In genomic region chr8:110082416-110083105, GRCm38 (mm10) we compare ENCODE assay signal across 26 mouse cellular contexts. TPM values are rescaled to one million over a fixed set of nuclear protein-coding genes. Genes with fewer than 3 reads are reported as not detected.
A peak's percentile ranks its signal among the peaks of the same experiment; 100 is the strongest.
DNase-seq lines count a peak whose midpoint lies in the region.
"Had no signal": no experiment of that assay in that cellular context is flagged by ENCODE, and none has a peak within 500 bp of the region (broad histone marks: within the 10 kb centered on the region; RNA-seq: fewer than 3 reads in every experiment).

No protein-coding gene starts in this region.

- DNase-seq in cerebellum, adult 9-11 months = peak; percentile 42
- no peak for DNase-seq in cerebellum, adult 11 months
- peak; percentile 19 for DNase-seq in embryo, embryonic 11 days
- no peak for DNase-seq in embryo, embryonic 9.5 days (ENCODE audit: extremely low spot score)
- peak; percentile 11 for DNase-seq in retina, postnatal 1 day
- DNase-seq in retina, embryonic 14.5 days (ENCODE audit: low spot score) = no peak
- peak; percentile 11 for DNase-seq in mesoderm, embryonic 11.5 days (ENCODE audit: low read depth, low spot score)
- DNase-seq in adrenal gland, adult 2 months = no peak
- DNase-seq: adrenal gland, postnatal 10 days; forebrain, postnatal 0 days; gastrocnemius, adult 2 months; gastrocnemius, postnatal 25 days; heart, postnatal 36 days; kidney, adult 2 months had no signal

RNA-seq across cellular contexts. Expression of gene Zfp612, which starts 3.0 kb away (rescaled TPM):
- total RNA-seq in adrenal gland, adult 2 months (2021) = 1 to 10 TPM; 7.4 to 8.9 TPM
- polyA plus RNA-seq in adrenal gland, adult 2 months (2012; rRNA removed) = 1.5 and 1.8 TPM in 2 replicates
- total RNA-seq: MEL had no signal
- polyA plus RNA-seq: C2C12 had no signal

RNA-seq across cellular contexts. Expression of gene Gm21964, which starts 18.4 kb away (rescaled TPM):
- not detected for total RNA-seq in adrenal gland, adult 2 months (2021)
- not detected in 2 replicates for polyA plus RNA-seq in adrenal gland, adult 2 months (2012; rRNA removed)
- total RNA-seq: adrenal gland, postnatal 10 days; adrenal gland, postnatal 4 days; forebrain, postnatal 0 days; gastrocnemius, adult 2 months; gastrocnemius, postnatal 25 days; granulocyte monocyte progenitor cell, adult 5-6 weeks; heart, postnatal 36 days; MEL had no signal
- polyA plus RNA-seq: C2C12; embryonic facial prominence, embryonic 14.5 days; forebrain, embryonic 13.5 days; forebrain, postnatal 0 days; heart, embryonic 13.5 days; heart, postnatal 0 days; hindbrain, embryonic 11.5 days; hindbrain, embryonic 15.5 days; intestine, embryonic 16.5 days; kidney, adult 2 months; Patski had no signal

RNA-seq across cellular contexts. Expression of gene Gm17720, which starts 20.0 kb away (rescaled TPM):
- total RNA-seq in adrenal gland, adult 2 months (2021) = not detected
- not detected in 2 replicates for polyA plus RNA-seq in adrenal gland, adult 2 months (2012; rRNA removed)
- total RNA-seq: adrenal gland, postnatal 10 days; adrenal gland, postnatal 4 days; forebrain, postnatal 0 days; gastrocnemius, adult 2 months; gastrocnemius, postnatal 25 days; granulocyte monocyte progenitor cell, adult 5-6 weeks; heart, postnatal 36 days; MEL had no signal
- polyA plus RNA-seq: C2C12; embryonic facial prominence, embryonic 14.5 days; forebrain, embryonic 13.5 days; forebrain, postnatal 0 days; heart, embryonic 13.5 days; heart, postnatal 0 days; hindbrain, embryonic 11.5 days; hindbrain, embryonic 15.5 days; intestine, embryonic 16.5 days; kidney, adult 2 months; Patski had no signal

RNA-seq across cellular contexts. Expression of gene Chst4, which starts 43.0 kb away (rescaled TPM):
- 1 to 10 TPM; 2.7 to 3.5 TPM for total RNA-seq in adrenal gland, adult 2 months (2021)
- polyA plus RNA-seq in adrenal gland, adult 2 months (2012; rRNA removed) = 2.3 and 3.0 TPM in 2 replicates
- total RNA-seq: forebrain, postnatal 0 days; gastrocnemius, adult 2 months; gastrocnemius, postnatal 25 days; granulocyte monocyte progenitor cell, adult 5-6 weeks; MEL had no signal
- polyA plus RNA-seq: C2C12; embryonic facial prominence, embryonic 14.5 days; forebrain, embryonic 13.5 days; forebrain, postnatal 0 days; hindbrain, embryonic 11.5 days; hindbrain, embryonic 15.5 days; Patski had no signal

Comparison
In these comparisons a context has a peak if more than half of its experiments do, and no peak if none do; other contexts are left out.
1. DNase-seq: peak in cerebellum, adult 9-11 months (single experiment), embryo, embryonic 11 days (single experiment), retina, postnatal 1 day (single experiment) and mesoderm, embryonic 11.5 days (single experiment); none in cerebellum, adult 11 months (single experiment), embryo, embryonic 9.5 days (single experiment), retina, embryonic 14.5 days (single experiment) and adrenal gland, adult 2 months (single experiment).